Mouse (Mus musculus): ENCODE data around the gene Klf3. TPM values are rescaled to one million over a fixed set of nuclear protein-coding genes. Genes with fewer than 3 reads are reported as not detected.

Klf3 gene
- polyA plus RNA-seq, 1 experiment from 2014 or later = 44.3 TPM

DNA sequence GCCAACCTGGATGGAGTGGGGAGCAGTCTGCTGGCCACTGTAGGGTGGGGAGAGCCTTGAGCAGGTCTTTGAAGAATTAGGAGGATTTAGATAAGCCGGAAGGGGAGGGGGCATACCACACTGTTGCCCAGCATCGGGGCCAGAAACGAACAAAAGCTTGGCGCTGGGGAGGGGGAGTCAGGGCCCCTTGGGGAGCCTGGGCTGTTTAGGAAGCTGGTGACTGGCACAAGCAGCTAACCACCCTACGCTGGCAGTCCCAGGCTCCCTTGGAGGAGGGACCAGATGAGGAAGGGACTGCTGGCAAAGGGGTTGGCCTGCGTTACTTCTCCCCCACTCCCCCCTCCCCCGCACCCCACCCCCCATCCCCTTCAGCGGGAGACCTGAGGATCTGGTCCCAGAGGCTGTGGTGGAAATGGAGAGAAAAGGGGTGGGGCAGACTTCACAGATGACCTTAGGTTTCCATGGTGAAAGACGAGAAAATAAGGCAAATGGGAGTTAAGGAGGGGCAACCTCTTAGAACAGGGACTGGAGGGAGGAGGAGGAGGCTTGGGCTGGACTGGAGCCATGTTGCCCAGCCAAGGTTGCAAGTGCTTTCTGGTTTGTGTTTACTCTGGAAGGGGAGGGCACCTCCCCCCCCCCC, 7.8 kb downstream of the Klf3 start:
- WGBS = 16% methylated on average over 8 of the region's 9 CpGs

DNA sequence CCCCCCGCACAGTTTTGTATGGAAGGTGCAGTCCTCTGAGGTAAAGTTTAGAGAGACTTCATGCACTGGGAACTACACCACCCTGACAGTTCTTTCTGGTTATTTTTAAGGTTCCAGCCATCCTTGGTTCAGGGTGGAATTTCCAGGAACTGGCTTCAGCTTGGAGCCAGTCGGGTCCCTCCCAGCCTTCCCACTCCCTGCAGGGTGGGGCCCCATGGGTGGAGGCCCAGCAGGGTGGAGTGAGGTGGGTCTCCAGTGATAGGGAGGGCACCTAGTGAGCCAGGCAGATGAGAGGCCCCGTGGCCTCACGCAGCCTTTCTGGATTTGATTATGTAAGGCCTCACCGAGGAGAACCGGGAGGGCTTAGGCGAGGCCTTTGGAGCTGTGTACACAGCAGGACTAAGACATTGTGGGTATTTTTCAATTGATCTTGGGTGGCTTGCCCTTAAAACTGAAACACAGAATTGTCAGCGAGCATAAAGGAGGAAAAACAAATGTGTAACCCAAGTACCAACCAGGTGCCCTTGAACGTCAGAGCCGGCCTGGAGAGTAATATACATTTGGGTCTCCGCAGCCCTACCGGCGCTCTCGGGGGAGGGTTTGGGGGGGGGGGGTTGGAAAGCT, 8.4 kb downstream of the Klf3 start:
- peaks cover 84% of the 10 kb centered on the region for H3K4me1 ChIP-seq (replicated peaks)
- no peaks in the 10 kb centered on the region for H3K9me3 ChIP-seq (replicated peaks)
- WGBS = 5% methylated on average over 14 of the region's 14 CpGs
- peak overlapping the region; percentile 61 for H3K4me2 ChIP-seq
- no peaks in the 10 kb centered on the region for H3K36me3 ChIP-seq
- H3K27ac ChIP-seq = peak overlapping the region; percentile 91
- no peaks in the 10 kb centered on the region for H3K27me3 ChIP-seq
- peak overlapping the region; percentile 46 for H3K9ac ChIP-seq
- peak; percentile 67 for ATAC-seq (replicated peaks; ENCODE audit: insufficient number of reproducible peaks, insufficient read depth, low FRiP score, low read depth)
- peak overlapping the region; percentile 30 for H3K4me3 ChIP-seq

More for the DNA sequence above, 7.8 kb downstream of the Klf3 start:
- H3K9me3 ChIP-seq (replicated peaks) = no peaks in the 10 kb centered on the region
- no peaks in the 10 kb centered on the region for H3K36me3 ChIP-seq
- peak overlapping the region; percentile 30; the same call in 1 of the 2 replicates for H3K4me3 ChIP-seq
- peaks cover 84% of the 10 kb centered on the region for H3K4me1 ChIP-seq (replicated peaks)
- ATAC-seq (replicated peaks; ENCODE audit: insufficient number of reproducible peaks, insufficient read depth, low FRiP score, low read depth) = peak; percentile 4; the same call in 1 of the 2 replicates
- H3K4me2 ChIP-seq = peak overlapping the region; percentile 61
- peak overlapping the region; percentile 91 for H3K27ac ChIP-seq
- no peaks in the 10 kb centered on the region for H3K27me3 ChIP-seq
- peak overlapping the region; percentile 46 for H3K9ac ChIP-seq

DNA sequence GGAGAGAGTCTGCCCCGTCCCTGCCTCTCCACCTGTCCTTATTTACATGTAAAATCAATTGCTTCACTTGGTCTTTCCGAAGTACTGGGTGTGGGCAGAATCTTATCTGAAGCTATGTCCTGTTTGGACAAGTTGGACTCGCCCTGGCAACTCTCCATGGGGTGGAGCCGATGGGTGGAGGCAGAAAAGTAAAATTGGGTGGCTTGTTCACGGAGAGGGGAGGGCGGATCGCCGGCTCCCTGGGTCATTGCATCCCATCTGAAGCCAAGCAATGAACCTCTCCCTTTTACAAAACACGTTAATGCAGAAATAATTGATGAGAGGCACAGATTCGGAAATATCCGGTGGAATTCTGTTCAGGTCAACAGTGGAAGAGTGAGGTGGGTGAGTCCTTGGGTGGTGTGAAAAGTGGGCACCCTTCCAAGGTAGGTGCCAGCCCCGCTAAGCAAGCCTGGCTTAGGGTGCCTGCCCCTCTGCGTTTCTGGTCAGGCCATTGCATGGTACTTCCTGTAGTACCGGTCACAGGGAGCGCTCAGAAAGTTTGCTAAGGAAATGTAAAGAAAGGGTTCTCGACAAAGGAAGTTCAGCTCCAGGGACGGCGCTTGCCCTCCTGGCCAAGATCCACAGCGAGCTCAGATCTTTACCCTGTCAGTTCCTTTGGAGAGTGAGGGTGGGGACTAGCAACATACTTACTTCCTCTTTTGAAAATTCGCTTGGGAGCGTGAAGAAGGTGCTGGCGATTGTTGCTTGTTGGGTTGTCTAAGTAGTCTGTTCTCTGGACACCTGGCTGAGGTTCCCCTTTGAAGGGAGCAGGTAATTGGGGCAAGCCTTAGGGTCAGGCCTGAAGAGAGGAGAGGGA, 9.2 kb downstream of the Klf3 start:
- Histone ChIP-seq H3K9me3 (replicated peaks) (no peaks in the 10 kb centered on the region), H3K4me1 (replicated peaks) (peaks cover 87% of the 10 kb centered on the region)

DNA sequence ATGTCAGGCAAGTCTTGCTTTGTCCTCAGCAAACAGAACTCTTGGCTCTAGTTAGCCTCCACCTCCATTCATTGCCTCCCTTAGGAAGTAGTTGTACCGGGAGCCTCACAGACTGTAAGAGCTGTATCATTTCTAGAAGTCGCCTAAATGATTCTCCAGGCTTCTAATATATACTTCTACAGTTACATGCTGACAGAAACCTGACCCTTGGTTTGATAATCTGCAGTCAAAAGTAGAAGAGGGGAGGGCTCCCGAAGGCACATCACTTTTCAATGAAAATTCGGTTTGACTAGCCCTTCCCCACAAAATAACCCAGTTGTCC, 9.8 kb downstream of the Klf3 start:
- peak overlapping the region; percentile 41; the same call in 1 of the 2 replicates for H3K9ac ChIP-seq
- H3K4me1 ChIP-seq (replicated peaks) = peaks cover 84% of the 10 kb centered on the region
- H3K4me3 ChIP-seq = peak overlapping the region; percentile 30
- peaks cover 2% of the 10 kb centered on the region; the same call in 1 of the 2 replicates for H3K36me3 ChIP-seq
- H3K27me3 ChIP-seq = no peaks in the 10 kb centered on the region
- ATAC-seq (replicated peaks; ENCODE audit: insufficient number of reproducible peaks, insufficient read depth, low FRiP score, low read depth) = no peak
- 36% methylated on average over 4 of the region's 4 CpGs for WGBS
- H3K4me2 ChIP-seq = peak overlapping the region; percentile 61
- H3K27ac ChIP-seq = peak overlapping the region; percentile 91
- H3K9me3 ChIP-seq (replicated peaks) = no peaks in the 10 kb centered on the region

More for the DNA sequence above, 9.2 kb downstream of the Klf3 start:
- Histone ChIP-seq H3K36me3 (no peaks in the 10 kb centered on the region), H3K4me3 (peak overlapping the region; percentile 30), H3K9ac (peak overlapping the region; percentile 46), H3K27me3 (no peaks in the 10 kb centered on the region), H3K4me2 (peak overlapping the region; percentile 61), H3K27ac (peak overlapping the region; percentile 91)
- WGBS = 16% methylated on average over 22 of the region's 22 CpGs
- peak; percentile 36 for ATAC-seq (replicated peaks; ENCODE audit: insufficient number of reproducible peaks, insufficient read depth, low FRiP score, low read depth)

DNA sequence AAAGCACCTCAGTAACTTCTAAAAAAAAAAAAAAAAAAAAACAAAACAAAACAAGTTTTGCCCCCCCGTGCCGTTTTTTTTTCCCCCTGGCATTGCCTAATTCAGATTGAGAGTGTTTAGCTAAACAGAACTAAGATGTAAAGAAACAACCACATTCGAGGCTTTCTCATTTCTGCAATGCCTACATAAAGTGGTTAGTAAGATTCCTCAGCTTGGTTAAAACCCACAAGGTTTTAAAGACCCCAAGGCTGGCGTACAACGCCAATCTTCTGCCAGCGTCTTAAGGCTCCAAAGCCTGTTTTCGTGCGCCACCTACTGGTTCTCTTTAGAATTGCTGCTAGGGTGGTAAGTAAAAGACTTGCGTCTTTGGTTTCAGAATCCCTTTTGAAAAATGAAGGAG, 10.2 kb downstream of the Klf3 start:
- H3K4me1 ChIP-seq (replicated peaks) = peaks cover 83% of the 10 kb centered on the region
- H3K9ac ChIP-seq = no peak overlapping the region
- H3K9me3 ChIP-seq (replicated peaks) = no peaks in the 10 kb centered on the region
- no peak for ATAC-seq (replicated peaks; ENCODE audit: insufficient number of reproducible peaks, insufficient read depth, low FRiP score, low read depth)
- H3K27me3 ChIP-seq = no peaks in the 10 kb centered on the region
- H3K4me3 ChIP-seq = peak overlapping the region; percentile 30
- 7% methylated on average over 9 of the region's 9 CpGs for WGBS
- peak overlapping the region; percentile 91; the same call in 1 of the 2 replicates for H3K27ac ChIP-seq
- peak overlapping the region; percentile 61 for H3K4me2 ChIP-seq
- peaks cover 6% of the 10 kb centered on the region for H3K36me3 ChIP-seq

DNA sequence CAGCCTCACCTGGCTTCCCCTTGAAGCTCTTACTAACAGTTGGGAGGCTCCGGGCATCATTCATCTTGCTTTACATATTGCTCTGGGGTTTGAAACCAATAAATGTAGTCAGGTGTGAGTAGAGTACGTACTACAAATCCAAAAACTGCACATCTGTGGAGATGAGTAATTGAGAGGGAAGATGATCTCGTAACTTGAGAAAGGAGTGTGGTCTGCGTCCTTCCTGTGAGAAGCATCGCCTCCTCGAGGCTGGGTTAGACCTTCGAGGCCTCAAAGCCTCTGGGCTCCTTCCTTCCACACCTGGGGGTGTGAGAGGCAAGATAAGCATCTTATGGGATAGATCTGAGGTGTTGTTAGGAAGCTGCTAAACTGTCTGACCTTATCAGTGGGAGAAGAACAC, 11.2 kb downstream of the Klf3 start:
- Histone ChIP-seq H3K36me3 (peaks cover 14% of the 10 kb centered on the region), H3K27ac (no peak overlapping the region), H3K4me3 (no peak overlapping the region), H3K27me3 (no peaks in the 10 kb centered on the region), H3K9ac (no peak overlapping the region), H3K4me1 (replicated peaks) (peaks cover 72% of the 10 kb centered on the region), H3K4me2 (no peak overlapping the region), H3K9me3 (replicated peaks) (no peaks in the 10 kb centered on the region)
- ATAC-seq (replicated peaks; ENCODE audit: insufficient number of reproducible peaks, insufficient read depth, low FRiP score, low read depth) = no peak
- 76% methylated on average over 7 of the region's 7 CpGs for WGBS

DNA sequence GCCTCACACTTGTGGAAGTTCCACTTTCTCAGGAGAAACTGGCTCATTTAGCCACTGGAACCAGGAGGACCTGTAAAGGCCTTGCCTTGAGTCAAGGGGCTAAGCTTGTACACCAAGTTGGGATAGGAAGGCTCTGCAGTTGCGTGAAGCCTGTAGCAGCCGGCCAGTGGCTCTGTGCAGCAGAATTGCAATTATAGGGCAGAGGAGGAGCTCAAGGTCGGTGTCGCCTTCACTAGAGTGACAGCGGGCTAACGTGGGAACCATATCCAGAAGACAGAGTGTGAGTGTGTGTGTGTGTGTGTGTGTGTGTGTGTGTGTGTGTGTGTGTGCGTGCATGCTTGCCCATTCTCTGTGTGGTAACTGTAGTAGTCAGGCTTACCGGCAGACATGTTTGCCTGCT, 12.4 kb downstream of the Klf3 start:
- Histone ChIP-seq H3K9me3 (replicated peaks) (no peaks in the 10 kb centered on the region), H3K4me2 (no peak overlapping the region), H3K4me1 (replicated peaks) (peaks cover 62% of the 10 kb centered on the region), H3K36me3 (peaks cover 25% of the 10 kb centered on the region), H3K27me3 (no peaks in the 10 kb centered on the region), H3K9ac (no peak overlapping the region), H3K4me3 (no peak overlapping the region), H3K27ac (0 out of 2 replicates have a peak overlapping the region, but pooled peaks have one; percentile 15)
- 73% methylated on average over 8 of the region's 8 CpGs for WGBS
- ATAC-seq (replicated peaks; ENCODE audit: insufficient number of reproducible peaks, insufficient read depth, low FRiP score, low read depth) = no peak

DNA sequence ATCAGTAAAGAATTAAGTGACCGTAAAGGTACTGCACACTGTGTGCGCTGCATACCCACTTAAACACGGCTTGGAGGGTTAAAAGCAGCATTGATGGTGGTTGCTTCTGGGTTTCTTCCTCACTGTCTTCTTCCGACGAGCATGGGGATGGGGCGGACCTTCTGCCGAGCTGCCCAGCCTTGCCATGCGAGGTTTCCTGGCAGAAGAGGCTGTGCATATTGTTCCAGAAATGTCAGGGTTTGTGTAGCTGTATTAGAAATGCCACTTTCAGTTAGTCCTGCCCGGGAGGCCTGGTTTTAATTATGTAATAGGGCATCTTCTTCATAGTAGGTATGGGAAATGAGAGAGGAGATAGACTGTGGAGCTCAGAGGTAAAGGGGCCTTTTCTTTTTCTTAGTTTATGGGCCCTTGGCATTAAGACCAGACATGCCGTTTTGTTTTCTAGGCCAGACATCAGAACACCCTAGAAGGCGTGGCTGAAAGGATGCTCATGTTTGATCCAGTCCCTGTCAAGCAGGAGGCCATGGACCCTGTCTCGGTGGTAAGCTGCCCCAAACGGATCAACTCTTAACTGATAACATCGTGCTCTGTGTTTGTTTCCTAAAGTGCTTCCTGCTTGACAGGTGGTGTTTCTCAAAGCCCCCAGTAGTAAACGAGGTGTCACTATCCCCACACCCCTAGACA, 13.2 kb downstream of the Klf3 start:
- no peak overlapping the region for H3K4me3 ChIP-seq
- no peak overlapping the region for H3K4me2 ChIP-seq
- 53% methylated on average over 15 of the region's 15 CpGs for WGBS
- 0 out of 2 replicates have a peak overlapping the region, but pooled peaks have one; percentile 1 for H3K9ac ChIP-seq
- peaks cover 54% of the 10 kb centered on the region for H3K4me1 ChIP-seq (replicated peaks)
- 0 out of 2 replicates have a peak overlapping the region, but pooled peaks have one; percentile 15 for H3K27ac ChIP-seq
- peaks cover 33% of the 10 kb centered on the region for H3K36me3 ChIP-seq
- no peaks in the 10 kb centered on the region for H3K27me3 ChIP-seq
- ATAC-seq (replicated peaks; ENCODE audit: insufficient number of reproducible peaks, insufficient read depth, low FRiP score, low read depth) = no peak
- H3K9me3 ChIP-seq (replicated peaks) = no peaks in the 10 kb centered on the region

DNA sequence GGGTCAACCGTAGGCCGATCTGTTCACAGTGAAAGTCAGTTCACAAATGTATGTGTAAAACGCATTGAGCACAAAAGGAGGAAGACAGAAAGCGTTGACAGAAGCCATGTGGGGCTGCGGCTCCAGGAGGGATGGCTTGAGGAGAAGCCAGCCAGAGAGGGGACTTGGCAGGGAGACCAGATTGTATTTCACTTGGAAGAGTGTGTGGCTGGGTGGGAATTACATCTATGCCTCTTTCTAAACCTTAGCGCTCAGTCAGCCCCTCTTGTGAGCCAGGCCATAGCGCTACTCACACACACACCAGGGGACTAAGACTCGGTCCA, 13.7 kb downstream of the Klf3 start:
- WGBS = 43% methylated on average over 8 of the region's 8 CpGs
- Histone ChIP-seq H3K4me2 (no peak overlapping the region), H3K4me1 (replicated peaks) (peaks cover 48% of the 10 kb centered on the region), H3K9me3 (replicated peaks) (no peaks in the 10 kb centered on the region), H3K4me3 (no peak overlapping the region), H3K36me3 (peaks cover 37% of the 10 kb centered on the region), H3K27me3 (no peaks in the 10 kb centered on the region), H3K27ac (peak overlapping the region; percentile 15; the same call in 1 of the 2 replicates), H3K9ac (no peak overlapping the region)
- no peak for ATAC-seq (replicated peaks; ENCODE audit: insufficient number of reproducible peaks, insufficient read depth, low FRiP score, low read depth)

DNA sequence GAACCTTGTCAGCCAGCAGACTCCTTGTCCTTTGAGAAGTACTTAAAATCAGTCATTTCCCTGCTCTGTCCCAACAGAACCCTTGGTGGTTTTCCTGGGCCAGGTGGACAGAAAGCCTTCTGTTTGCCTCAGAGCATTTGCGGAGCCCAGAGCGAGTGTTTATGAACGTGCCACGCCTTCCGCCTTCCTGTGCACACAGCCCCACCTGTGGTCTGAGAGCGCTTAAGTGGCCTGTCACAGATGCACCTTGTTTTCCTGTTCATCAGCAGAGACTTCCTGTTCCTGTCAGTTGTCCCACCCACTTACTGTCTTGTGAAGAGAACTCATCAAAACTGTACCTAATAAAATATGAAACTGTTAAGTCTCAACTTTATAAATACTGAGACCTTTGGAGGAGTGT, 16.2 kb downstream of the Klf3 start:
- Histone ChIP-seq H3K36me3 (peaks cover 62% of the 10 kb centered on the region), H3K27ac (no peak overlapping the region), H3K27me3 (no peaks in the 10 kb centered on the region), H3K4me3 (no peak overlapping the region), H3K4me1 (replicated peaks) (peaks cover 30% of the 10 kb centered on the region), H3K9me3 (replicated peaks) (no peaks in the 10 kb centered on the region), H3K9ac (no peak overlapping the region), H3K4me2 (no peak overlapping the region)
- WGBS = 78% methylated on average over 6 of the region's 6 CpGs
- ATAC-seq (replicated peaks; ENCODE audit: insufficient number of reproducible peaks, insufficient read depth, low FRiP score, low read depth) = no peak

DNA sequence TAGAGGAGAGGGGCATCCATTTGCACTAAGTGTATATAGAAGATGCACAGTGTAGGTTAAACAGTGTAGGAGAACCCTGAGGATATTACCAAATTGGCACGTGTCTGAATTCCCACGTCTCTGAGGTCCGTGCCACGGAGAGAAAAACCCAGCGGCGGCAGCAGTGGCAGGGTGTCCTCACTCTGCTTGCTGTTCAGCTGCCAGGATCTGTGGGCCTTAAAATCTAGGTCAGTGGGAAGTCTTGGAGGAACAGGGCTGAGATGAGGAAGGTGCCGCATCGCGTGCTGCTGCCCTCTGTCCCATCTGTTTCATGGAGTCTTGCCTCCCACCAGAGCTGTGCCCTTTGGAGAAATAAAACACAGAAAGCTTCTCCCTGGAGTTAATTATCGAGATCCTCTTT, 16.9 kb downstream of the Klf3 start:
- Histone ChIP-seq H3K9ac (no peak overlapping the region), H3K27ac (no peak overlapping the region), H3K4me2 (no peak overlapping the region), H3K36me3 (peaks cover 69% of the 10 kb centered on the region), H3K4me1 (replicated peaks) (peaks cover 25% of the 10 kb centered on the region), H3K9me3 (replicated peaks) (no peaks in the 10 kb centered on the region), H3K4me3 (no peak overlapping the region), H3K27me3 (no peaks in the 10 kb centered on the region)
- 92% methylated on average over 10 of the region's 10 CpGs for WGBS
- no peak for ATAC-seq (replicated peaks; ENCODE audit: insufficient number of reproducible peaks, insufficient read depth, low FRiP score, low read depth)
